Mouse (Mus musculus) embryonic fibroblast, embryonic 13.5 days (primary cell): Measurements from ENCODE around the gene Luzp1. TPM values are rescaled to one million over a fixed set of nuclear protein-coding genes. Genes with fewer than 3 reads are reported as not detected.

ENCODE experiments used
- H3K27ac ChIP-seq: 2 replicates; pipeline ENCODE4 v1.5.1; 2012; ENCODE audit warnings: low read length, control low read depth, inconsistent platforms; ENCODE audit not compliant: insufficient read depth
- H3K4me1 ChIP-seq: 2 replicates; pipeline ENCODE4 v1.6.1; 2011; ENCODE audit warnings: low read length; ENCODE audit not compliant: control insufficient read depth, insufficient read depth
- H3K4me3 ChIP-seq: 2 replicates; pipeline ENCODE4 v1.5.1; 2011; ENCODE audit warnings: mild to moderate bottlenecking, control low read depth, low read length; ENCODE audit not compliant: insufficient read depth
- CTCF ChIP-seq: IDR thresholded peaks from 2 replicates; pipeline ENCODE4 v1.5.1; 2011; ENCODE audit warnings: mild to moderate bottlenecking, control low read depth, low read length, moderate library complexity, borderline replicate concordance; ENCODE audit not compliant: insufficient read depth
- POLR2A ChIP-seq: IDR thresholded peaks from 2 replicates; pipeline ENCODE4 v1.6.1; 2011; ENCODE audit warnings: low read depth, mild to moderate bottlenecking, control low read depth, low read length, moderate library complexity
- polyA plus RNA-seq: library from polyadenylated mRNA; stranded (reverse); fragments of >200 nt; gene quantifications from 2 replicates; pipeline ENCODE4 v1.2.4, GENCODE M21; 2011; ENCODE audit warnings: low read depth; ENCODE audit not compliant: missing spikeins, insufficient read length

The Luzp1 gene
- polyA plus RNA-seq, 1 experiment: 58.5 TPM

DNA sequence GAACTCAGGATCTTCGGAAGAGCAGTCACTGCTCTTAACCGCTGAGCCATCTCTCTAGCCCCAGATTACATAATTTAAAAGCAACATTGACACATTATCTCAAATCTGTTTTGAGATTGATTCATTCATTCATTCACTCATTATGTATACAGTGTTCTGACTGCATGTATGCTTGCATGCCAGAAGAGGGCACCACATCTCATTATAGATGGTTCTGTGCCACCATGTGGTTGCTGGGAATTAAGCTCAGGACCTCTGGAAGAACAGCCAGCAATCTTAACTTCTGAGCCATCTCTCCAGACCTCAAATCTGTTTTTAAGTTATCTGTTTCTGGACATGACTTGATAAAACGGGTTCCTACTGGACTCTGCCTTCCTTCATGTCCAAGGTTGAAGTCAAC lies 130.3 kb downstream of the Luzp1 start:
- Histone ChIP-seq H3K4me1 (0 out of 2 replicates have a peak, but pooled peaks cover 8% of the 10 kb centered on the region), H3K4me3 (no peak overlapping the region), H3K27ac (no peak overlapping the region)
- TF ChIP-seq POLR2A: no peak
- no peak for TF ChIP-seq CTCF

DNA sequence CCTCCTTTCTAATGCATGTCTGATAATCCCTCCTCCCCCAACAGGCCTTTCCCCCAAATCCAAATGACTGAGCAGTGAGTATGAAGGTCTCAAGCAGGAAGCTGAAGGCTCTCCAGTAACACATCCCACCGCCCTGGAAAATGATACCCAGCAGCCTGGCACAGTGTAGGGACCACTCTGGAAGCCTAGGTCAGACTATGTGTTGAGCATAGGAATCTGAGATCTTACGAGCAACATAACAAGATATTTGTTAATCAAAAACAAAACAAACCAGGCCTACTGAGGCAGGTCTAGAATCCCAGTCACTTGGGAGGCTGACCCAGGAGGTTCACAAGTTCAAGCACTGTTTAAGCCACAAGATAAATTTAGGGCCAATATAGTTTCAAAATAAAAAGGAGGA lies 131.0 kb downstream of the Luzp1 start:
- Histone ChIP-seq H3K4me3 (peak overlapping the region; percentile 96), H3K27ac (no peak overlapping the region), H3K4me1 (0 out of 2 replicates have a peak, but pooled peaks cover 8% of the 10 kb centered on the region)
- TF ChIP-seq POLR2A (no peak), CTCF (no peak)

DNA sequence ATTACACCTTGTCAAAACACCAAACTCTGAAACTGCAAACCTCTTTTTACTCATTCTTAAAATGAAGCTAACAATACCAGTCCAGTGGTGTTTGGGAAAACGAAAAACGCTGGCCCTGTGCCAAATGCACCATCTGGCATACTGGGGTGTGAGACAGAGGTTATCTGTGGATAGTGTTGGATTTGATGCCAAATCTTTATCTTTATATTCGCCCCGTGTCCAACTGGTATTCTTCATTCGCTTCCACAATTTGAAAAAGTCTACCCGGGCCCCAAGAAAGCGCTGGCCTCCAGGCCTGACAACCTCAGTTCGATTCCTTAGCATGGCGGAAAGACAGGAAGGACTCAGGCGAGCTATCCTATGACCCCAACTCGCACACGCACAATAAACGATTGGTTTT lies 131.9 kb downstream of the Luzp1 start:
- H3K4me3 ChIP-seq: peak overlapping the region; percentile 96
- H3K4me1 ChIP-seq: 0 out of 2 replicates have a peak, but pooled peaks cover 8% of the 10 kb centered on the region
- H3K27ac ChIP-seq: no peak overlapping the region
- no peak for TF ChIP-seq POLR2A
- no peak for TF ChIP-seq CTCF

DNA sequence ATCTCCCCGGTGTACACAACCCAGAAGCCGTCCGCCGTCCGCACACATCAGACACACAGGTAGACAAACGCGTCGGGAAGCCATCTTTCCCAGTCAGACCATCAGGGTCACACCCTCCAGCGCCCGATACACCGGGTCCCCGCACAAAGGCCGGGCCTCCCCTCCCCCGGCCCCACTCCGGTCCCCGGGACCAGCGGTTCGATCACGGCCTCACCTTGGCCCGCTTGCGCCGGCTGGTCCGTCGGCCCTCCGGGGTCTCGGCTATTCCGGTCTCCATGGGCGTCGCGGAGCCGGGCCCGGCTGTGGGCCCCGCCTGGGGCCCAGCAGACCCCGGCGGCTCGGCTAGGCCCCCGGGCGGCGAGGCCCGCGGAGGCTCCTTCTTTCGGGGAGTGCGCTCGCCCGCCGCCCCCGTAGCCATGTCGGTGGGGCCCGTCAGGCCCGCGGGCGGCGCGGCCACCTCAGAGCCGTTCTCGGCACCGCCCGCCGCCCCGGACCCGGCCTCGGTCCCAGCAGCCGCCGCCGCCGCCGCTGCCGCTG lies 132.5 kb downstream of the Luzp1 start:
- peak overlapping the region; percentile 24; the same call in 1 of the 2 replicates for H3K27ac ChIP-seq
- TF ChIP-seq POLR2A (no peak), CTCF (no peak)
- H3K4me3 ChIP-seq: peak overlapping the region; percentile 96
- 0 out of 2 replicates have a peak, but pooled peaks cover 8% of the 10 kb centered on the region for H3K4me1 ChIP-seq

DNA sequence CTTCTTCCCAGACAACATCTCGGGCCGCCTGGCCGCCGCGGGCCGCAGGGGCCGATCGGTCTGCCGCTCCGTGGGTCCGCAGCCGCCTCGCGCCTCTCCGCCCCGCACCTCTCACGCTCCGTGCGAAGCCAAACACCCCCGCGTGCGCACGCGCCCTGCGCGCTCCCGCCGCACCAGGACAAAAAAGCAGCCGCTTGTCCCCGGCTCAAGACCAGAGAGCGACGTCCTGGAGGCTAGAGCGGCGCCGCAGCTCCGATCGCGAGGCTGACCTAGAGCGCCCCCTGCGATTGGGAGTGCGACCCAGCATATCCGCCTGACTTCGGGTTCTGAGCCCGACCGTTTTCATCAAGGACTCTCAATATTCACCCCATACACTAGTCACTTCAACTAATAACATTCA lies 133.0 kb downstream of the Luzp1 start, which contains the start of gene Kdm1a:
Gene Kdm1a, minus strand, starts transcription at position 156 of the 400 bp plus-strand sequence.
- H3K4me3 ChIP-seq: peak within 1 kb of the TSS; percentile 96
- TF ChIP-seq POLR2A (peak; percentile 88), CTCF (peak; percentile 83)
- 0 out of 2 replicates have a peak, but pooled peaks cover 8% of the 10 kb centered on the region for H3K4me1 ChIP-seq

More for the DNA sequence above, 133.0 kb downstream of the Luzp1 start, which contains the start of gene Kdm1a:
- H3K27ac ChIP-seq: peak within 1 kb of the TSS; percentile 24; the same call in 1 of the 2 replicates

Other genes with a start within 250 kb of the Luzp1 start
- gene Tcea3, start 222.0 kb upstream of the Luzp1 start, polyA plus RNA-seq: 13.1 and 15.6 TPM in 2 replicates
- gene Zfp46, start 185.1 kb upstream of the Luzp1 start, polyA plus RNA-seq: 22.4 and 23.2 TPM in 2 replicates
- 88.0 and 105 TPM in 2 replicates for gene Hnrnpr, start 158.8 kb upstream of the Luzp1 start, polyA plus RNA-seq
- not detected in 2 replicates for gene Htr1d, start 46.2 kb upstream of the Luzp1 start, polyA plus RNA-seq
- gene 6030445D17Rik, start 7.5 kb upstream of the Luzp1 start, polyA plus RNA-seq: not detected in 2 replicates
- 83.4 and 88.7 TPM in 2 replicates for gene Kdm1a, start 133.0 kb downstream of the Luzp1 start, polyA plus RNA-seq
- gene Tex46, start 140.7 kb downstream of the Luzp1 start, polyA plus RNA-seq: not detected in 2 replicates
- gene Lactbl1, start 152.9 kb downstream of the Luzp1 start, polyA plus RNA-seq: not detected in 2 replicates